Mouse (Mus musculus): ENCODE measurements around the gene Hist1h2bp. TPM values are rescaled to one million over a fixed set of nuclear protein-coding genes. Genes with fewer than 3 reads are reported as not detected.
A peak's percentile ranks its signal among the peaks of the same experiment; 100 is the strongest.
"Not testable (repeated sequence)": the region's sequence is repeated elsewhere in the genome, so short reads cannot be mapped to it uniquely, and the experiment has no call there.

Hist1h2bp gene
- 10 to 100 TPM; 78.8 to 79.4 TPM for total RNA-seq (2021)
- long read RNA-seq, experiment 1, partial matches to known transcripts, result 0 of 1 reads
- long read RNA-seq, experiment 1, other reads (novel, unspliced or antisense), result 0 of 1 reads
- long read RNA-seq, experiment 2, result 0 reads

DNA sequence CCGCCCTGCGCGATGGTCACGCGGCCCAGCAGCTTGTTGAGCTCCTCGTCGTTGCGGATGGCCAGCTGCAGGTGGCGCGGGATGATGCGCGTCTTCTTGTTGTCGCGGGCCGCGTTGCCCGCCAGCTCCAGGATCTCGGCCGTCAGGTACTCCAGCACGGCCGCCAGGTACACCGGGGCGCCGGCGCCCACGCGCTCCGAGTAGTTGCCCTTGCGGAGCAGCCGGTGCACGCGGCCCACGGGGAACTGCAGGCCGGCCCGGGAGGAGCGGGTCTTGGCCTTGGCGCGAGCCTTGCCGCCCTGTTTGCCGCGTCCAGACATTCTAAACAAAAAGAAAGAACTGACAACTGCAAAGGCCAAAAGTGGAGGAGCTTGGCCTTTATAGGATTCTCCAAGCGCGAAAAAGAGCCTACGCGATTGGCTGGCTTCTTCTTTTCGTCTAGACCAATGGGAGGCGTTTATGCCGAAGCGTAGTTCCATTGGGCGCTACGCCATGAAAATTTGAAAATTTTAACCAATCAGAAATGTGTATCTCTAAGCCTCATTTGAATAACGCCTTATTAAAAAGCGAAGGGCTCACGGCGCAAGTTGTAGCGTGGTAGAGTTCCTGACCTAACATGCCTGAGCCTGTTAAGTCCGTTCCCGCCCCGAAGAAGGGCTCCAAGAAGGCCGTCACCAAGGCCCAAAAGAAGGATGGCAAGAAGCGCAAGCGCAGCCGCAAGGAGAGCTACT is at the start of gene Hist1h2bp, which contains the start of gene Hist1h2an:
TSS of gene Hist1h2bp (plus strand) at position 563 of the 731 bp plus-strand sequence.
TSS of gene Hist1h2an (minus strand) at position 320 of the 731 bp plus-strand sequence.
- peak; percentile 69 for DNase-seq

DNA sequence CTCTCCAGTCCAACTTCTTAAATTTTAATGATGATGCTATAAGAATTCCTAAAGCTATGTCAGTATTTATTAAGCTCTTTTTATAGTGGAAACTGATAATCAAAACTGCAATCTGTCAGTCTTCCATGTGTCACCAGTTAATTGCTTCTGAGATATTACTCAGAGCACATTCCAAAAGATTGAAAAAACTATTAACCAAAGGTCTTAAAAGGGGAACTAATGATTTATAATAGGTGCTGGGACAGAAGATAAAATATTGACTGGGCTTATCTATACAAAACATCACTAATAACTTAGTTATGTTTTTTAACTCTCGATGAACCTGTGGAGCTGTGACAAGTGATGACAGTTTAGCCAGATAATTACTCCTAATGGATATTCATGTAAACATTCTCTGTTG is 42.3 kb upstream of the Hist1h2bp start:
- DNase-seq, result no peak

DNA sequence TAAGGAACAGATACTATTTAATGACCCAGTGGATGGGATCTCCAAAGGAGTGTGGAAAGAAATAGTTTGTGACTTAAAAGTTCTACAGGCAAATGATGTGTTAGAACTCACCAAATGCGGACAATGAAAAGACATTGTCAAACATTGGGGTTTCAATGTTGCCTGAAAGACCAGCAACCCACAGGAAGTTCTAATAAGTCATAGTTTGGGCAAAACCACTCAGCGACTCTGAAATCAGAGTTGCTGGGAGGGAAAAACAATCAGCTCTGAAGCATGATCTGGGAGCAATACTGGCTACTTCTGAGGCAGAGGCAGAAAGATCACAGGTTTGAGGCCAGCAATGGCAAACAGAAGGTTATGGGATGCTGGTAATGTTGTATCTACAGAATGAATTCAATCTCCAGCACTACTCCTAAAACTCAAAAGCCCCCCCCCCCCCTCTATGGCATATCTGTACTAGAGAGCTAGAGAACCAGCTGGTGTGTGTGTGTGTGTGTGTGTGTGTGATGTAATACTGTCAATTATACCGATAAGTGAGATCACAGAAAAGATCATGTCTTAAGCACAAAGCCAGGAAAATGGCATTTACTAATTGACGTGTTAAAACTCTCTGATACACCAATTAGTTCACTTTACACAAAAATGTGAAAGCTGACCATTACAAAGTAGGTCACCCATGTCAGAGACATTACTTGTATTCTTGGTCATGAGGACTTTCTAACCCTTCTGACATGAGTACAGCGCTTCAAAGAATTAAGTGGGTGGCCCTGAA is 37.7 kb upstream of the Hist1h2bp start:
- DNase-seq, result no peak

DNA sequence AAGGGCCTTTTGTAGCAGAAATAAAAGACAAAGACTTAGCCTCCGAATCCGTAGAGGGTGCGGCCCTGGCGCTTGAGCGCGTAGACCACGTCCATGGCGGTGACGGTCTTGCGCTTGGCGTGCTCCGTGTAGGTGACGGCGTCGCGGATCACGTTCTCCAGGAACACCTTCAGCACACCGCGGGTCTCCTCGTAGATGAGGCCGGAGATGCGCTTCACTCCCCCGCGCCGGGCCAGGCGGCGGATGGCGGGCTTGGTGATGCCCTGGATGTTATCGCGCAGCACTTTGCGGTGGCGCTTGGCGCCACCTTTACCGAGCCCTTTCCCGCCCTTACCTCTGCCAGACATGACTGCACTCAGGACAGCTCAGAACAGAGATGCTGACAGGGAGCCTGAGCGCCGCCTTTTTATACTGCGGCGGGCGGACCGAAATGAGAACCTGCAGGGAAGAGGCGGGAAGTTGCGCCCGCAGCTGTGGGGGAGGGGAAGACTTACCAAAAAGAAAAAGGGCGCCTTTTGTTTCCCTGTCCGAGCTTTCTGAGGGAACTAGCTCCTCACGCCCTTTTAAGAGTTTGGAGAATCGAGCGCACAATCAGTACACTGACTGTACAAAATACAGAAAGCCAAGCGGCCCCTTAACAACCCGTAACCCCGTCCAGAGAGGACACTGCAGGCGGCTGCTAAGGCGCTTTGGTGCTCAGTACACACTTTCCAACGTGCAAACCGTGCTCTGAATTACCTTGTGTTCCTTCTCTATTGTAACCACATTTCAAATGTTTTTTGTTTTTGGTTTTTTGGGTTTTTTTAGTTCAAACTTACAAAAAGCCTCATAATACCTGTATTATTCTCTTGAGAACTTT is 36.9 kb upstream of the Hist1h2bp start, which contains the start of gene Hist1h4k:
TSS of gene Hist1h4k (minus strand) at position 347 of the 859 bp plus-strand sequence.
- peak; percentile 79 for DNase-seq

DNA sequence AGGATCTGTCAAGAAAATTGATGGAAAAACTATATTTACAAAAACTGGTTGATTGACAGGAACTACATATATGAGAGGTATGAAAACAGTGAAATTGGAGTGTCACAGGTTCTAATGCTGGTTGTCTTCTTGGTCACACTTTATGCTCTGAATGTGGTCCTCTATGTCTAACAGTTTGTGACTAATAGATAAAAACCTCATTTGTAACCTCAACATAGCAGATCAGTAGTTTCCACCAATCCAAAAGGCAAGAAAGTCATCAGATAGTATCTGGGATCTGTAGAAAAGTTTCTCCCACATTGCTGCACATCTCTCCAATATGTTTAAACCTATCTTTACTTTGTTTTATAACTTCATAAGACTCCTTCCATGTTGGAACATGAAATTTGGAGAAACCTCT is 35.8 kb upstream of the Hist1h2bp start:
- DNase-seq, result no peak

DNA sequence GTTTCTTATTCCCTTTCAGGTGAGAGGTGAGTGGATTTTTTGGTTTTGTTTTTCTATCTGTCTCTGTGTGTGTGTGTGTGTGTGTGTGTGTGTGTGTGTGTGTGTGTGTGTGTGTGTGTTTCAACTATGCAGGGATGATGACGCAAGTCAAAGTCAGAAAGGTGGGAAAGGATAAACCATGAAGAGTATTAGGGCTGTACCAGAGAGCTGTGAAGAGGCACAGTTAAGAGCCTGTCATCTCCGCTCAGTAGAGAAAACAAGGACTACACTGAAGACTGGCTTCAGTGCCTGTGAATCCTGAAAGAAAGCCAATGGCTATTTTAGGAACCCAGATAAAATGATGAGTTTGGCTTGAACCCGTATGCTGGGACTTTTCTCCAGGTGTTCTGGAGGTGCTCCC is 35.4 kb upstream of the Hist1h2bp start:
- no peak for DNase-seq

DNA sequence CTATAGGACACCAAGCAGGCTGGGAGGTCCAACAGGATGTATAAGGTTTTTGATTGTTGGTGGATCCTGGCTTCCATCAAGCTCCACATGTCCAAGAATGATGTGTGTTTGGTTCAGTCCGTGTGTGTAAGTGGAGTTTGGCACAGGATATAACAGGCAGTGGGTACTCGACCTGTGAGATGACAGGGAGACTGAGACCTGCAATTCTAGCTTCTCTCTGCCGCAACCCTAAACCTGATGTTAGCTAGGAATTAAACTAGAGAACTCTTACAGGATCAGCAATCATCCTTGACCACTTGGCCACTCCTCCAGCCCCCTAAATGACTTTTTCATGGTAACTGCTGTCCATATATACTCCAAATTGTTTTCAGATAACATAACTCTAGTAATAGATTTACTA is 34.9 kb upstream of the Hist1h2bp start:
- DNase-seq, result no peak

DNA sequence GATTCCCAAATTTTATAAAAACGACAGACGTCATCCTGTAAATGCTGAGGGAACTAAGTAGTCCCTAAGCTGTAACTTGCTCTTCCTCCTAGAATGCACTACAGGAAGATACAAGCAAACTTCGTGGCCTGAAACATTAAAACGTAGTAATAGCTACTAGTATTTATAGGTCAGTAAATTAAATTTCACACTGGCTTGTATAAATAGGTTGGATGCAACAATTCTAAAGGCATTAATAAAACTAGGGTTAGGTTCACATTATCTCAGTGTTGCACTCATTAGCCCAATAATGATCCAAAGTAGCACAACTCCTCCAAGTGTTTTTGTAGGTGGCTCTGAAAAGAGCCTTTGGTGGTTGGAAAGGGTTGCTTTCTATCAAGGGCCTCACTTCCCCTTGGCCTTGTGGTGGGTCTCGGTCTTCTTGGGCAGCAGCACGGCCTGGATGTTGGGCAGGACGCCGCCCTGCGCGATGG is 34.2 kb upstream of the Hist1h2bp start:
- no peak for DNase-seq

DNA sequence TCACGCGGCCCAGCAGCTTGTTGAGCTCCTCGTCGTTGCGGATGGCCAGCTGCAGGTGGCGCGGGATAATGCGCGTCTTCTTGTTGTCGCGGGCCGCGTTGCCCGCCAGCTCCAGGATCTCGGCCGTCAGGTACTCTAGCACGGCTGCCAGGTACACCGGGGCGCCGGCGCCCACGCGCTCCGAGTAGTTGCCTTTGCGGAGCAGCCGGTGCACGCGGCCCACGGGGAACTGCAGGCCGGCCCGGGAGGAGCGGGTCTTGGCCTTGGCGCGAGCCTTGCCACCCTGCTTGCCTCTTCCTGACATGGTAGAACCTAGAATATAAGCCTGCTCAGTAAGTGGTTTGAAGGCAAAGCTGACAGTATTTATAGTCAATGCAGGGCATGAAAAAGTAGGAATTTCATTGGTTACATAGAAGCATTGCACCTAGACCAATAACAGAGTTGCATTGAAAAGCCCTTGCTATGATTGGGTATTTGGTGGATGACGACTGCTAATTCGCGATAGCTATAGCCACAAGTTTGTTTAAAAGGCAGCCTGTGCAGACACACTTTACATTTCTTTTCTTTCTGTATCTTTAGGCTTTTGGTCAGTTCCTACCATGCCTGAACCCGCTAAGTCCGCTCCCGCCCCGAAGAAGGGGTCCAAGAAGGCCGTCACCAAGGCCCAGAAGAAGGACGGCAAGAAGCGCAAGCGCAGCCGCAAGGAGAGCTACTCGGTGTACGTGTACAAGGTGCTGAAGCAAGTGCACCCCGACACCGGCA is 33.6 kb upstream of the Hist1h2bp start, which contains the start of the genes Hist1h2ak and Hist1h2bn:
TSS of gene Hist1h2ak (minus strand) at position 304 of the 762 bp plus-strand sequence.
TSS of gene Hist1h2bn (plus strand) at position 600 of the 762 bp plus-strand sequence.
- DNase-seq, result peak; percentile 19

DNA sequence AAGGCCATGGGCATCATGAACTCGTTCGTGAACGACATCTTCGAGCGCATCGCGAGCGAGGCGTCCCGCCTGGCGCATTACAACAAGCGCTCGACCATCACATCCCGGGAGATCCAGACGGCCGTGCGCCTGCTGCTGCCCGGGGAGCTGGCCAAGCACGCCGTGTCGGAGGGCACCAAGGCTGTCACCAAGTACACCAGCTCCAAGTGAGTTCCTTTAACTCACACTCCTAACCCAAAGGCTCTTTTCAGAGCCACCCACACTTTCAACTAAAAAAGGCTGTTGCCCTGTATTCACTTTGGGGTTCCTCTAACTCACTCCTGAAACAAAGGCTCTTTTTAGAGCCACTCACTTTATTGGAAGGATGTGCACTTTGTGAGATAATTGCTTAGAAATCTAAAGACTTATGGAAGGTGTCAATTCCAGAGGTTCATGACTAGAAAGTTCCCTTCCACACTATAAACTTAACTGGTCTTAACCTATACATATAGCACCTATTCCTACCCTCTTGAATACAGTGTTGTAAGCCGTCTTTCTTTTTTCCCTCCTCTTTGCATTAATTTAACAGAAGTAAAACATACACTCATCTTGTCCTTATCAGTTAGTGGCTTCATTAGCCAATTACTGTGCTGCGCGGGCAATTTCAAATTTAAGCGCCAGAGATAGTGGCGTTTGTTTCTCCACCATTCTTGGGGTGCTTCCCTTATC is 32.8 kb upstream of the Hist1h2bp start:
- not testable (repeated sequence) for DNase-seq

DNA sequence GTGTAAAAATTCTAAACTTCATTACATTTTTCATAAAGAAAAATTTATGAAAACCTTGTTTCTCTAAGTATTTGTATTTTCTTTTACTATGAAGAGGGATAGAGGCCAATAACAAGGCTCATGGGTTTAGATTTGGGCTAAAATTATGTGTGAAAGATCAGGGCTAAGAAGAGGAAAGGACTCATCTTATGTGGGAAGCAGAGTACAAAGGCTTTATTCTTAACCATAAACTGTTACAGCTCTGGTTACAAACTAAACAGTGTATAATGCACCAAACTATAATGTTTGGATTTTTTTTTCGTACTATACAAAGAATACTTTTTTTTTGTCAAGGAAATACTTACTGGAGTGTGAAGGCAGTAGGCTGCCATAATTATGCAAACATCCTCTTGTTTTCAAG is 31.6 kb upstream of the Hist1h2bp start:
- DNase-seq, result no peak

DNA sequence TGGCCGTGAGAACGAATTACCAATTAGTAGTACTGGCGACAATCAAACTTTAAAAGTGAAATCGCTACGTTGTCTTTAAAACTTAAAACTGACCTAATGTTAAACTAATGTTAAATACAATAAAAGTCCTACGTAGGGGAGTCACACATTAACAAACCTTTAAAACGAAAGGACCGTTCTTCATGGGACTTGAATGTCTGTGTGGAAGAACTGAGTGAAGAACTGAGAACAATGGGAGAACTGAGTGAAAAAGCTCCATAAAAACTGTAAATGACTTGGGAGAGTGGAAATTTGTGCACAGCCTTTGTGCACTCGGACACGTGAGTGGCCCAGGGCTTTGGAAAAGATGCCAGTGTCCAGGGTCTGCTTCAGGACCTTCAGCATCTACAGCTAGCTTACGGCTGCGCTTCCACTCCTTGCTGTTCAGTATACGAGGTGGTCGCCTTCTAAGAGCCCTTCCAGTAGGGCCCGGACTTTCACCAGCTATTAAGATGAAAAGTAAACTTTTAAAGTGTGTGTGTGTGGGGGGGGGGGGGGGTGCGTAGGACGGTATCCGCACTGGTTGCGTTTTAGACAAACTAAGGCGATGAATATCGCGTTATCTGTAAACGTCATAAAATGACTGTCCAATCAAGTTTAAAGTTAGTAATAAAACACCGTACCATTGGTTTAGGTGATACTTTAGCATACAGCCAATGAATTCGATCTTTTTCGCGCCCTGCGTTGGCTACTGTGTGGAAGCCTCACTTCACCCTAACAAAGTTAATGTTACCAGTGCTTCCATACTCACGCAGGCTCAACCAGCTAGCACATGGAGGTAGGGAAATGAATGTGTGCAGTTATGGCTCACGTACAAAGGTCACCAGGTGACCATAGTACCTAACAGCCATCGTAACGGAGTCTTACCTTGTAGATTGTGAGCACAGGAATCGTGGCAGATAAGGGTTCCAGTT is 8.2 kb upstream of the Hist1h2bp start:
- peak; percentile 55 for DNase-seq

DNA sequence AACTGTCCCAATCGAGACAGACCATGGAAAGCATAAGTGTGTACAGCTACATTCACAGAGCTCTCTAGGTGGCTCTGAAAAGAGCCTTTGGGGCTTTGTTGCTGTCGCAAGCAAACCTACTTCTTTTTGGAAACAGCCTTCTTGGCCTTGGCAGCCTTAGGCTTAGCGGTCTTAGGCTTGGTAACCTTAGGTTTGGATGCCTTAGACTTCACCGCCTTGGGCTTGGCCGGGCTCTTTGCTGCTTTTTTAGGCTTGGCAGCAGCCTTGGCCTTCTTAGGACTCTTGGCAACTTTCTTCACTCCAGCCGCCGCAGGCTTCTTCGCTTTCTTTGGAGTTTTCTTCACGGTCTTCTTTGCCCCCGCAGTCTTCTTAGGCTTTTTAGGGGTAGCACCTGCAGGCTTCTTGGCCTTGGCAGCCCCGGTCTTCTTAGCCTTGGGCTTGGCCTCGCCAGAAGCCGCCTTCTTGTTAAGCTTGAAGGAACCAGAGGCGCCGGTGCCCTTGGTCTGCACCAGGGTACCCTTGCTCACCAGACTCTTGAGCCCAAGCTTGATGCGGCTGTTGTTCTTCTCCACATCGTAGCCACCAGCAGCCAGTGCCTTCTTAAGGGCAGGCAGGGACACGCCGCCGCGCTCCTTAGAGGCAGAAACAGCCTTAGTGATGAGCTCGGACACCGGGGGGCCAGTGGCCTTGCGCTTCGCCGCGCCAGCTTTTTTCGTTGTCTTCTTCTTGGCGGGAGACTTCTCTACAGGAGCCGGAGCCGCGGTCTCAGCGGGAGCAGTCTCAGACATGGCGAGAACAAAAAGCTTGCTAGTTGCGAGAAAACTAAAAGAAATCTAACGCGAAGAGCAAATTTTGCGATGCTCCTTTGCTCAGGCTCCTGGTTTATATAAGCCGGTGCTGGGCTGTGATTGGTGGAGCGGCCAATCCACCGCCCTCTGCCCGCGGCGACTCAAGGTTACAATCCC is 7.2 kb upstream of the Hist1h2bp start, which contains the start of gene Hist1h1b:
TSS of gene Hist1h1b (minus strand) at position 859 of the 965 bp plus-strand sequence.
- peak; percentile 50 for DNase-seq

DNA sequence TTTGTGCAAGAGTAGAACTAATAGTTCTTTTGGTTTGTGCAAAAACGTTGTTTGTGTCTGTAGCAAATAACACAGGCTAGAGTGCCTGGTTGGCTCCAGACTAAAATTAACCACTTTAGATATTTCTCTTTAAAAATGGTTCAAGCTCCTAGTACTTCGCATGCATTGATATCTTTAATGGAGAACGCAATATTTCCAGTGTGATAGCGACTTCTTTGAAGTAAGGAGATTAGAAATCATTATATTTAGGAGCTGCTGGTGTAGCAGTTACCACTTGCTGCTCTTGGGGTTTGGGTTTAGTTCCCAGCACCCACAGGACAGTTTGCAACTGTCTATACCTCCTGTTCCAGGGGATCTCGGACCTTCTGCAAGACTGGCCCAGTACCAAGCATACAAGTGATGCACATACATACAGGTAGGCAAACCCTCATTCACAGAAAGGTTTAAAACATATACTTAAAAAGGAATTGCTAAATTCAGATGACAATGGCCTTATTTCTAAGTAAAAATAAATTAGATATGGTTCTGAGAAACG is 6.2 kb upstream of the Hist1h2bp start:
- DNase-seq, result no peak

DNA sequence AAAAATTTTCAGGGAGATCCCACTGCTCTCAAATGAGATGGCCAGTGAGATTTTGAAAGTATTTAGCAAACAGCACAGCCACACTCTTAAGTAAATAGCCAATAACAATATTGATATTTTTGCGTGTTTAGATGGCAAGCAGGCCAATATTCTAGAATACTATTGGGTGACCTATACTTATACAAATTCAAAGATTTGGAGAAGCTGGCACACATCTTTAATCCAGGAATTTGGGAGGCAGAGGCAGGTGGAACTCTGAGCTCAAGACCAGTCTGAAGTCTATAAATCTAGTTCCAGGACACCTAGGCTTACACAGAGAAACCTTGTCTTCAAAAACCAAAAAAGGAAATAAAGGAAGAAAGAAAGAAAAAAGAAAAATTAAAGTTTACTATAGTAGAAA is 5.6 kb upstream of the Hist1h2bp start:
- DNase-seq, result no peak

DNA sequence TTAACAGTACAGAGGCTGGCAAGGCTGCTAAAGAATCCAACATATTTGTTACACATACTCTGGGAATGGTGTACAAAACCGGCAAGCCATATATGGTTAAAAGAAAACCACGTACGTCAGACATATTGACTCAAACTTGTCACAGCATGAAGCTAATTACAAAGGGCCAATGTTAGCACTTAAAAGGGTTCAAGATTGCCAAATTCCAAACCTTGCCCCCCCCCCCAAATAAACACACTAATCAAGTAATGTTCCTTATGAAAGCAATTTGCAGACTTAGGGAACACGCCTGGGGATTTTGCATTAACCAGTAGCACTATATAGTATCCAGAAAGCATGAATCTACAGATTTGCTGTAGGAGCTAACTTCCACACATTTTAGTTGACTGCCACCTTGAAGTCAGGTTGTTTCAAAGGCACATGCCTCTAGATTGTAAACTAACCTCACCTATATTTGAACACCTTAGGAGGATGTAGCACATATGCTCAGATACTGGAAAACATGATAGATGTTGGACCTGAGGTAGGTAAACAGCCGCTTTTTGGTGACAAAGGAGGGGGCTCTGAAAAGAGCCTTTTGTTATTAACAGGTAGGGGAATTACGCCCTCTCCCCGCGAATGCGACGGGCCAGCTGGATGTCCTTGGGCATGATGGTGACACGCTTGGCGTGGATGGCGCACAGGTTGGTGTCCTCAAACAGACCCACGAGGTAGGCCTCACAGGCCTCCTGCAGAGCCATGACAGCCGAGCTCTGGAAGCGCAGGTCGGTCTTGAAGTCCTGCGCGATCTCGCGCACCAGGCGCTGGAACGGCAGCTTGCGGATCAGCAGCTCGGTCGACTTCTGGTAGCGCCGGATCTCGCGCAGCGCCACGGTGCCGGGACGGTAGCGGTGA is 4.7 kb upstream of the Hist1h2bp start:
- not testable (repeated sequence) for DNase-seq
